Mouse (Mus musculus) midbrain, embryonic 12.5 days (tissue): ENCODE results near the gene Ccsap. TPM values are rescaled to one million over a fixed set of nuclear protein-coding genes. Genes with fewer than 3 reads are reported as not detected.
A peak's percentile ranks its signal among the peaks of the same experiment; 100 is the strongest.

Experiments used
- ATAC-seq: fragments of 200-750 bp; cut with Nextera tagmentation; 2 replicates; pipeline ENCODE4 v1.8.0; 2017; ENCODE audit warnings: low read depth, moderate TSS enrichment, moderate library complexity; ENCODE audit not compliant: low FRiP score
- H3K27ac ChIP-seq: fragments of 300-500 bp; sonication (generic); replicated peaks from 2 replicates; pipeline ENCODE4 v1.5.1; 2016; ENCODE audit warnings: mild to moderate bottlenecking
- H3K27me3 ChIP-seq: fragments of 300-500 bp; sonication (generic); 2 replicates; pipeline ENCODE4 v1.6.1; 2016; ENCODE audit warnings: mild to moderate bottlenecking
- H3K36me3 ChIP-seq: fragments of 300-500 bp; sonication (generic); 2 replicates; pipeline ENCODE4 v1.6.1; 2016
- H3K4me1 ChIP-seq: fragments of 300-500 bp; sonication (generic); 2 replicates; pipeline ENCODE4 v1.6.1; 2016
- H3K4me2 ChIP-seq: fragments of 300-500 bp; sonication (generic); replicated peaks from 2 replicates; pipeline ENCODE4 v1.6.1; 2016; ENCODE audit warnings: mild to moderate bottlenecking, moderate library complexity
- H3K4me3 ChIP-seq: fragments of 300-500 bp; sonication (generic); 2 replicates; pipeline ENCODE4 v1.5.1; 2016; ENCODE audit warnings: mild to moderate bottlenecking
- H3K9ac ChIP-seq: fragments of 300-500 bp; sonication (generic); replicated peaks from 2 replicates; pipeline ENCODE4 v1.6.1; 2016; ENCODE audit warnings: mild to moderate bottlenecking, moderate library complexity
- H3K9me3 ChIP-seq: fragments of 300-500 bp; sonication (generic); 2 replicates; pipeline ENCODE4 v1.6.1; 2016; ENCODE audit warnings: mild to moderate bottlenecking
- WGBS: fragments of 180-500 bp; shearing (Covaris S2); methylation state at CpG from one replicate; pipeline ENCODE4 v1.1.7; 2016; 5-methylcytosine and 5-hydroxymethylcytosine counted together
- polyA plus RNA-seq: library from polyadenylated mRNA; unstranded; fragments of >200 nt; fragmentation: Nextera tagmentation; extraction: Ambion mirVana; gene quantifications from 2 replicates; pipeline ENCODE4 v1.2.1, GENCODE M21; 2016

Ccsap gene
- polyA plus RNA-seq = 9.3 and 11.0 TPM in 2 replicates

- Histone ChIP-seq H3K9ac (peak within 1 kb of the TSS; percentile 81), H3K4me3 (peak within 1 kb of the TSS; percentile 94), H3K36me3 (no peaks in the 10 kb centered on the region), H3K4me2 (peak within 1 kb of the TSS; percentile 86), H3K27me3 (peaks cover 43% of the 10 kb centered on the region), H3K9me3 (no peaks in the 10 kb centered on the region), H3K4me1 (peaks cover 13% of the 10 kb centered on the region), H3K27ac (peak within 1 kb of the TSS; percentile 81)
- WGBS = 2% methylated on average over 48 of the region's 48 CpGs
- ATAC-seq = peak; percentile 83
Observed at GRCm38 (mm10) chr8:123859648-123860259, at the start of gene Ccsap. Gene Ccsap, minus strand, starts transcription at chr8:123860209.

- WGBS = 91% methylated on average over 6 of the region's 6 CpGs
- Histone ChIP-seq H3K27ac (no peak overlapping the region), H3K9ac (no peak overlapping the region), H3K4me3 (no peak overlapping the region), H3K36me3 (peaks cover 85% of the 10 kb centered on the region), H3K9me3 (no peaks in the 10 kb centered on the region), H3K4me1 (no peaks in the 10 kb centered on the region), H3K4me2 (no peak overlapping the region), H3K27me3 (no peaks in the 10 kb centered on the region)
- ATAC-seq = no peak
Observed at GRCm38 (mm10) chr8:123907604-123908003, 47.6 kb upstream of the Ccsap start.

DNA sequence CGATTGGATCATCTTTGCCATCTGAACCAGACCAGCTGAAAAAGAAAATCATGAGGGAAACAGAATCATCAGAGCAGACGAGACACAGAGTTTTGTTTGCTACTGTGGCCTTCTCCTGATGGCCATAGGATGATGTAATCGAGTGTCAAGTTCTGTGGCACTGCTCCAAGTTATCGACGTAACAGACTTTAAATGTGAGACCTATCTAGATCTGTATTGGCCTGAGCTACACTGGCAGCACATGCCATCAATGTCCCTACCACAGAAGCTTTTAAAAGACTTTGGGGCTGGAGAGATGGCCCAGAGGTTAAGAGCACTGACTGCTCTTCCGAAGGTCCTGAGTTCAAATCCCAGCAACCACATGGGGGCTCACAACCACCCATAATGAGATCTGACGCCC, 42.6 kb upstream of the Ccsap start:
- Histone ChIP-seq H3K4me3 (no peak overlapping the region), H3K4me1 (no peaks in the 10 kb centered on the region), H3K36me3 (peaks cover 79% of the 10 kb centered on the region), H3K4me2 (no peak overlapping the region), H3K27ac (no peak overlapping the region), H3K9me3 (no peaks in the 10 kb centered on the region), H3K9ac (no peak overlapping the region), H3K27me3 (no peaks in the 10 kb centered on the region)
- ATAC-seq = no peak
- WGBS = 90% methylated on average over 7 of the region's 7 CpGs

- Histone ChIP-seq H3K27me3 (peaks cover 28% of the 10 kb centered on the region), H3K4me1 (no peaks in the 10 kb centered on the region), H3K4me2 (no peak overlapping the region), H3K27ac (no peak overlapping the region), H3K9me3 (no peaks in the 10 kb centered on the region), H3K9ac (no peak overlapping the region), H3K4me3 (no peak overlapping the region), H3K36me3 (peaks cover 53% of the 10 kb centered on the region)
- 91% methylated on average over 7 of the region's 7 CpGs for WGBS
- ATAC-seq = no peak
Observed at GRCm38 (mm10) chr8:123899366-123899765, 39.4 kb upstream of the Ccsap start.

- Histone ChIP-seq H3K9me3 (no peaks in the 10 kb centered on the region), H3K27me3 (peaks cover 35% of the 10 kb centered on the region), H3K4me1 (no peaks in the 10 kb centered on the region), H3K9ac (no peak overlapping the region), H3K4me2 (no peak overlapping the region), H3K36me3 (peaks cover 45% of the 10 kb centered on the region), H3K4me3 (no peak overlapping the region), H3K27ac (no peak overlapping the region)
- ATAC-seq = no peak
- 87% methylated on average over 5 of the region's 5 CpGs for WGBS
Observed at GRCm38 (mm10) chr8:123898576-123898975, 38.6 kb upstream of the Ccsap start.

- 49% methylated on average over 10 of the region's 10 CpGs for WGBS
Observed at GRCm38 (mm10) chr8:123896774-123897173, 36.8 kb upstream of the Ccsap start.

GRCm38 (mm10) chr8:123896366-123896761, 36.4 kb upstream of the Ccsap start:
- H3K4me2 ChIP-seq = no peak overlapping the region
- H3K27me3 ChIP-seq = peaks cover 58% of the 10 kb centered on the region
- no peaks in the 10 kb centered on the region for H3K9me3 ChIP-seq
- H3K9ac ChIP-seq = no peak overlapping the region
- peaks cover 16% of the 10 kb centered on the region for H3K4me1 ChIP-seq
- no peak overlapping the region for H3K4me3 ChIP-seq
- ATAC-seq = no peak
- no peak overlapping the region for H3K27ac ChIP-seq
- whole genome bisulfite sequencing = 70% methylated on average over 14 of the region's 14 CpGs
- peaks cover 23% of the 10 kb centered on the region for H3K36me3 ChIP-seq

More at GRCm38 (mm10) chr8:123896774-123897173, 36.8 kb upstream of the Ccsap start:
- Histone ChIP-seq H3K36me3 (peaks cover 27% of the 10 kb centered on the region), H3K4me2 (no peak overlapping the region), H3K27me3 (peaks cover 53% of the 10 kb centered on the region), H3K9ac (no peak overlapping the region), H3K27ac (no peak overlapping the region), H3K4me1 (peaks cover 12% of the 10 kb centered on the region), H3K4me3 (no peak overlapping the region), H3K9me3 (no peaks in the 10 kb centered on the region)
- no peak for ATAC-seq

DNA sequence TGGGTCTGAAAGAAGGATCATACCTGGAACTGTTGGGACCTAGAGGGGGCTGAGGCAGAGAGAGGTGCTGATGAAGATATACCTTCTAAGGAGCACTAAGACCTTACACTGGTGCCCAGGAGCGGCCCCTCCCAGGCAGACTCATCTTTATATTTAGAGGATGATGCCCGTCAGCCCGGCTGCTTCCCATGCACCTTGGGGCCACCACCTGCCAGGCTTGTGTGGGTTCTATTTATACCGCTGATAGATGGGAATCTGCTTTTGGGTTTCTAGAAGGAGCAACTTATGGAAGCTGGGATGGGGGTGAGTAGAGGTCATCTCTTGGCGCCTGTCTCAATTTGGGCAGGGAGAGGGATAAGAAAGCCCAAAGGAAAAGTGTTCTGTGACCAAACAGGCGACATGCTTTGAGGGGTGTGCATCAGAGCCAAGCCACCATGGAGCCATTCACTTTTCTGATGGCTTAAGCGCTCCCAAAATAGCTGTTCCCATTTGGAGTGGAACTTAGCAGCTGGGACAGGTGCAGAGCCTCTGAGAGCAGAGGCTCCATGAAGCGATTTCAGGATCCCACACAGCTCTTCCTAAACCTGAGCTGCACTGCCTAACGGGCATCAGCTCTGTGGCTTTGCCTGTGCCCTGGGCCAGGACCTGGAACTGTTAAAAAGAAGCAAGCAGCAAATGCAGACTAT, 35.8 kb upstream of the Ccsap start:
- H3K27me3 ChIP-seq = peaks cover 63% of the 10 kb centered on the region
- H3K4me3 ChIP-seq = no peak overlapping the region
- peaks cover 19% of the 10 kb centered on the region for H3K4me1 ChIP-seq
- no peak overlapping the region for H3K4me2 ChIP-seq
- peaks cover 18% of the 10 kb centered on the region for H3K36me3 ChIP-seq
- no peak overlapping the region for H3K27ac ChIP-seq
- H3K9me3 ChIP-seq = no peaks in the 10 kb centered on the region
- H3K9ac ChIP-seq = no peak overlapping the region
- 66% methylated on average over 9 of the region's 9 CpGs for WGBS
- ATAC-seq = no peak

DNA sequence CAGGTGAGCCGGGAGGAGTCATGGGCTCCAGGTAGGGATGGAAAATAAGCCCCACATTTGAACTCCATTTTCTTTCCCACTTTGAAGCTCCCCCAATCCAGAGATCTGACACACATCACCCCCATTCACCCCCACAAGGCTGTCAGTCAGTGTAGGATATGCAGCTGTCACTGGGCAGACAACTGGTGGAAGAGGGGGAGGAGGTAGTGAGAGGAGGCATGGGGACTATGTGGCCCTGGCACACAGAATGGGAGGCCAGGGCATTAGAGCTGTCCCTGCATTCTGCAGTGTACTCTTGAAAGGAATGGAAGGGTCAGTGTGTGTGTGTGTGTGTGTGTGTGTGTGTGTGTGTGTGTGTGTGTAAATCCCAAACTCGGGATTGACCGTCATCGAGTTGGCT, 35.2 kb upstream of the Ccsap start:
- ATAC-seq = no peak
- Histone ChIP-seq H3K4me3 (no peak overlapping the region), H3K9me3 (no peaks in the 10 kb centered on the region), H3K27me3 (peaks cover 69% of the 10 kb centered on the region), H3K36me3 (0 out of 2 replicates have a peak, but pooled peaks cover 13% of the 10 kb centered on the region), H3K4me1 (peaks cover 19% of the 10 kb centered on the region), H3K9ac (no peak overlapping the region), H3K4me2 (no peak overlapping the region), H3K27ac (no peak overlapping the region)
- WGBS = 79% methylated on average over 4 of the region's 4 CpGs

- no peak within 1 kb of the TSS for H3K27ac ChIP-seq
- peaks cover 19% of the 10 kb centered on the region for H3K4me1 ChIP-seq
- no peak within 1 kb of the TSS for H3K4me3 ChIP-seq
- H3K9ac ChIP-seq = no peak within 1 kb of the TSS
- peaks cover 75% of the 10 kb centered on the region for H3K27me3 ChIP-seq
- 28% methylated on average over 15 of the region's 15 CpGs for WGBS
- H3K9me3 ChIP-seq = no peaks in the 10 kb centered on the region
- 0 out of 2 replicates have a peak, but pooled peaks cover 10% of the 10 kb centered on the region for H3K36me3 ChIP-seq
- ATAC-seq = no peak
- no peak within 1 kb of the TSS for H3K4me2 ChIP-seq
Observed at GRCm38 (mm10) chr8:123894502-123895097, 34.6 kb upstream of the Ccsap start, which contains the start of gene Acta1. Gene Acta1, minus strand, starts transcription at chr8:123894751.

DNA sequence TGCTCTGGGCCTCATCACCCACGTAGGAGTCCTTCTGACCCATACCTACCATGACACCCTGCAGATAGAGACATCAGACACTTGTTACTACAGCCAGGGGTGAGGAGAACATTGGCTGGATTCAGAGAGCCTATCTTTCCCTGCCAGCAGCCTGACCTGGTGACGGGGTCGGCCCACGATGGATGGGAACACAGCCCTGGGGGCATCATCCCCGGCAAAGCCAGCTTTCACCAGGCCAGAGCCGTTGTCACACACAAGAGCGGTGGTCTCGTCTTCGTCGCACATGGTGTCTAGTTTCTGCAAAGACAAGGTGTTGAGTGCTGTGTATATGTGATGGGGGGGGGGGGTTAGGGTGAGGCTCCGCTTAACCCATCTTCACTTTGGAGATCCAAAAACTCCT, 33.4 kb upstream of the Ccsap start:
- Histone ChIP-seq H3K4me1 (peaks cover 19% of the 10 kb centered on the region), H3K36me3 (0 out of 2 replicates have a peak, but pooled peaks cover under 1% of the 10 kb centered on the region), H3K27me3 (peaks cover 82% of the 10 kb centered on the region), H3K4me2 (no peak overlapping the region), H3K27ac (no peak overlapping the region), H3K9ac (no peak overlapping the region), H3K4me3 (no peak overlapping the region), H3K9me3 (no peaks in the 10 kb centered on the region)
- 79% methylated on average over 11 of the region's 11 CpGs for WGBS
- no peak for ATAC-seq

DNA sequence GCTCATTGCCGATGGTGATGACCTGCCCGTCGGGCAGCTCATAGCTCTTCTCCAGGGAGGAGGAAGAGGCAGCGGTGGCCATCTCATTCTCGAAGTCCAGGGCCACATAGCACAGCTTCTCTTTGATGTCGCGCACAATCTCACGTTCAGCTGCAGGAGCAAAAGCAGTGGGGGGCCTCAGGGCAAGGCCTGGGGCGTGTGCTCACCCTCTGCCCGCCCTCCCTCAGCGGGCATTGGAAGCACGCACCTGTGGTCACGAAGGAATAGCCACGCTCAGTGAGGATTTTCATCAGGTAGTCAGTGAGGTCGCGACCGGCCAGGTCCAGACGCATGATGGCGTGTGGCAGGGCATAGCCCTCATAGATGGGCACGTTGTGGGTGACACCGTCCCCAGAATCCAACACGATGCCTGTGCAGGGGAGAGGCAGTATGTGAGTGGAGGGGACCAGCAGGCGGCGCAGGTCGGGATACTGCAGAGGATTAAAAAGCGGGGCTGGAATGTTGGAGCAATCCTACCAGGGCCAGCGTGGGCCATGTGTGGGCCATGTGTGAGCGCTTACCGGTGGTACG, 32.7 kb upstream of the Ccsap start:
- no peak for ATAC-seq
- H3K4me3 ChIP-seq = peak overlapping the region; percentile 45
- H3K4me1 ChIP-seq = peaks cover 19% of the 10 kb centered on the region
- peak overlapping the region; percentile 29; the same call in 1 of the 2 replicates for H3K9ac ChIP-seq
- H3K4me2 ChIP-seq = peak overlapping the region; percentile 61
- H3K27ac ChIP-seq = no peak overlapping the region
- H3K9me3 ChIP-seq = no peaks in the 10 kb centered on the region
- WGBS = 13% methylated on average over 30 of the region's 30 CpGs
- no peaks in the 10 kb centered on the region for H3K36me3 ChIP-seq
- peaks cover 82% of the 10 kb centered on the region for H3K27me3 ChIP-seq
